Mouse (Mus musculus) heart, postnatal 36 days (tissue): ENCODE results near the gene Pheta1. TPM values are rescaled to one million over a fixed set of nuclear protein-coding genes. Genes with fewer than 3 reads are reported as not detected.
"Not testable (repeated sequence)": the region's sequence is repeated elsewhere in the genome, so short reads cannot be mapped to it uniquely, and the experiment has no call there.

Experiments
- DNase-seq, 2 experiments: peaks; one replicate each; pipeline ENCODE4 v3.0.0; 2021 to 2022
- intact Hi-C: fragments of 180-260 bp; cut with DNase I; formaldehyde crosslinking; loops from one replicate; pipeline ENCODE4 v1.15.1; 2025
- total RNA-seq, 2 experiments: library from RNA; stranded (reverse); gene quantifications; 2 replicates each; pipeline ENCODE4 v1.2.3; 2021

Pheta1 gene
- total RNA-seq, 2 experiments from 2014 or later: 11.6 to 12.6 TPM

- DNase-seq: no peak
- intact Hi-C loops: loop anchor here (5.0 kb wide), 3 partner anchors 34 to 179 kb away; partner anchors contain the start of genes Acad10, Atxn2 and Brap
Measured at GRCm38 (mm10) chr5:121841516-121841915, 7.3 kb upstream of the Pheta1 start.

GRCm38 (mm10) chr5:121841973-121842372 is 6.8 kb upstream of the Pheta1 start:
- DNase-seq: peak in 1 of 2 experiments; percentile 39
- intact Hi-C loops: loop anchor here (5.0 kb wide), 3 partner anchors 35 to 180 kb away; partner anchors contain the start of genes Acad10, Atxn2 and Brap

GRCm38 (mm10) chr5:121842665-121843118 is 6.1 kb upstream of the Pheta1 start:
- intact Hi-C loops: loop anchor here (1.0 to 5.0 kb wide), 4 partner anchors 26 to 180 kb away; partner anchors contain the start of genes Acad10, Atxn2 and Brap
- peak; percentile 92 to 93 for DNase-seq

- no peak for DNase-seq
- intact Hi-C loops: loop anchor here (1.0 to 5.0 kb wide), 4 partner anchors 27 to 181 kb away; partner anchors contain the start of genes Acad10, Atxn2 and Brap
Measured at GRCm38 (mm10) chr5:121843138-121843905, 5.5 kb upstream of the Pheta1 start.

- DNase-seq: peak in 1 of 2 experiments; percentile 18
- intact Hi-C loops: no loop called here
Measured at GRCm38 (mm10) chr5:121845361-121845760, 3.4 kb upstream of the Pheta1 start.

GRCm38 (mm10) chr5:121846322-121846721 is 2.5 kb upstream of the Pheta1 start:
- DNase-seq: no peak
- intact Hi-C loops: no loop called here

- intact Hi-C loops, DNase-seq: not testable (repeated sequence)
Measured at GRCm38 (mm10) chr5:121847269-121847668, 1.5 kb upstream of the Pheta1 start.

- peak; percentile 65 to 78 for DNase-seq
- intact Hi-C loops: no loop called here
Measured at GRCm38 (mm10) chr5:121848035-121848519, 707 bp upstream of the Pheta1 start.

- intact Hi-C loops: loop anchor here (5.0 kb wide), 1 partner anchor 232 kb away; the partner anchor contains the start of gene Acad12
Measured at GRCm38 (mm10) chr5:121849478-121850349, 930 bp downstream of the Pheta1 start.

GRCm38 (mm10) chr5:121853368-121854051 is 4.7 kb downstream of the Pheta1 start:
- no peak for DNase-seq
- intact Hi-C loops: loop anchor here (5.0 kb wide), 1 partner anchor 236 kb away; the partner anchor contains the start of gene Acad12

More at GRCm38 (mm10) chr5:121849478-121850349, 930 bp downstream of the Pheta1 start:
- peak in 1 of 2 experiments; percentile 21 for DNase-seq

GRCm38 (mm10) chr5:121854768-121855167 is 6.0 kb downstream of the Pheta1 start:
- no peak for DNase-seq

GRCm38 (mm10) chr5:121856740-121857139 is 8.0 kb downstream of the Pheta1 start:
- intact Hi-C loops: no loop called here
- no peak for DNase-seq

More at GRCm38 (mm10) chr5:121854768-121855167, 6.0 kb downstream of the Pheta1 start:
- intact Hi-C loops: loop anchor here (5.0 kb wide), 1 partner anchor 237 kb away; the partner anchor contains the start of gene Acad12

- intact Hi-C loops: no loop called here
Measured at GRCm38 (mm10) chr5:121858427-121858826, 9.6 kb downstream of the Pheta1 start.

GRCm38 (mm10) chr5:121861964-121862363 is 13.2 kb downstream of the Pheta1 start:
- intact Hi-C loops: no loop called here
- no peak for DNase-seq

More at GRCm38 (mm10) chr5:121858427-121858826, 9.6 kb downstream of the Pheta1 start:
- DNase-seq: no peak

GRCm38 (mm10) chr5:121864330-121864729 is 15.5 kb downstream of the Pheta1 start:
- DNase-seq: no peak
- intact Hi-C loops: no loop called here

GRCm38 (mm10) chr5:121867963-121868362 is 19.2 kb downstream of the Pheta1 start:
- intact Hi-C loops: no loop called here
- peak in 1 of 2 experiments; percentile 21 for DNase-seq

- intact Hi-C loops: loop anchor here (5.0 kb wide), 1 partner anchor 126 kb away; no protein-coding TSS in a partner anchor
- DNase-seq: no peak
Measured at GRCm38 (mm10) chr5:121870832-121871231, 22.0 kb downstream of the Pheta1 start.

GRCm38 (mm10) chr5:121871515-121872030 is 22.8 kb downstream of the Pheta1 start:
- intact Hi-C loops: loop anchor here (1.0 to 5.0 kb wide), 3 partner anchors 126 to 218 kb away; no protein-coding TSS in a partner anchor

GRCm38 (mm10) chr5:121872158-121872557 is 23.4 kb downstream of the Pheta1 start:
- intact Hi-C loops: loop anchor here (1.0 to 5.0 kb wide), 3 partner anchors 125 to 217 kb away; no protein-coding TSS in a partner anchor
- DNase-seq: peak; percentile 84 to 89

More at GRCm38 (mm10) chr5:121871515-121872030, 22.8 kb downstream of the Pheta1 start:
- no peak for DNase-seq
